Mouse (Mus musculus): ENCODE measurements around the gene Atg101. TPM values are rescaled to one million over a fixed set of nuclear protein-coding genes. Genes with fewer than 3 reads are reported as not detected.

The Atg101 gene
- total RNA-seq, 1 experiment from 2014 or later: 30.7 TPM

DNA sequence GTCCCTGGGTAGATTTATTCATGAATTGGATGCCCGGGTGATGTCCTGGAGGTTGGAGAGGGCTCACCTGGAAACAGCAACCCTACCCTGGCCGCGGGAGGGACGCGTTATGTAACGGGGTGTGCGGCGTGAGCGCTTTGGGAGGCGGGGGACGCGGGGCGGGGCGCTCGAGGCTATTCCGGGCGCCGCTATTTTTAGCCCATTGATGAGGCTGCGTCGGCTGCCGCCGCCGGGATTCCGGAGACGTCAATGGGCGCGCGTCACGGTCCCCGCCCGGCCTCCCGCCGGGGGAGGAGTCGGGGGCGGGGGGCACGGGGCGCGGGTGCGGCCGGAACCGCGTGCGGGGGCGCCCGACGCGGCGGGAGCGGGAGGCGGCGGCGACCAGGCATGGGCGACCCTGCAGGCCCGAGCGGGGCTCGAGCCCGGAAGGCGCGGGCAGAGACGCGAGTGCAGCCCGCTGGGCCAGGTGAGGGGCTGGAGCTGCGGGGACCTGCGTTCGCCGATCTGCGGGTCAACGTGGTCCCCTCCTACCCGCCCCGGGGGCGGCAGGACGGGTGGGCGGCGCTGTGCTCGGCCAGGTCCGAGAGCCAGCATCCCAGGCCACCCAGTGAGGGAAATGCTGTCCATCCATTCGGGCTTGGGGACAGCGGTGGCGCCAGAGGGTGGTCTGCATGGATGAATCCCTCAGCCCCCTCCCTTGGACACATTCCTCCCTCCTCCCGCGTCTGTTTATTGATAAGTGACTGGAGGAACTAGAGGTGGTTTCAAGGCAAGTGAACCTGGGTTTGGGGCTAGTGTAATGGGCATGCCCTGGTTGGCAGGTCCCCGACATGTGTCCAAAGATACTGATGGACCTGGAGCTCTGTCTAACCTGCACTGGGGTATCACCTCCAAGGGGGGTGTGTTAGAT, 29.9 kb upstream of the Atg101 start, which contains the start of gene Nr4a1:
Nr4a1 (plus strand) TSS at position 384 of the 910 bp plus-strand sequence.
- peak; percentile 52 for ATAC-seq (replicated peaks; ENCODE audit: low read depth, poor library complexity, severe bottlenecking)

DNA sequence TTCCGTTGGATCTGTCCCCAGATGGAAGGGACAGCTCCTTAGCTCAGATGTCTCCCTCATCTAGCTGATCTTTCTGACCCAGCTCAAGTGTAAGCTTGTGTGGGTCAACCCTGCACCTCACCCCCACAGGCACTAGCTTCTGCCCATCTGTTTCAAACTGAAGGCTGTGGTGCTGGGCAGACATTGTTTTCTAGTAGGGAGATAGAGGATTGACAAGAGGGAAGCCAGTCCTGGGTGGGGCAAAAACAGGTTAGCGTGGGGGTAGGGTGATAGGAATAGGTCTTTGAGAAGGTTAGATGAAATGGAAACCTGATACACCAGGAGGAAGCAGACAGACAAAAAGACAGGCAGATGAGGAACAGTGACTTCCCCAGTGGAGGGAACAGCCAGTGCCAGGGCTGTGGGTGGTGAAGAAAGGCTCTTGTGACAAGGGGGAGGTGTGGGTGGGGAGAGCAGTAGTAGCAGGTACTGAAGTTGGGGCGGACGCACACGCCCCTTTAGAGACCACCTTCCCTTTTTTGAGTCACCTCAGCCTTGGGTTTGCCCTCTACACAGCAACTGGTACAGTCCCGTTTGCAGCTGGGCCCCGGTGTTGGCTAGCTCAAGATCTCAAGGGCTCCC, 28.1 kb upstream of the Atg101 start:
- ATAC-seq (replicated peaks; ENCODE audit: low read depth, poor library complexity, severe bottlenecking): peak; percentile 26

DNA sequence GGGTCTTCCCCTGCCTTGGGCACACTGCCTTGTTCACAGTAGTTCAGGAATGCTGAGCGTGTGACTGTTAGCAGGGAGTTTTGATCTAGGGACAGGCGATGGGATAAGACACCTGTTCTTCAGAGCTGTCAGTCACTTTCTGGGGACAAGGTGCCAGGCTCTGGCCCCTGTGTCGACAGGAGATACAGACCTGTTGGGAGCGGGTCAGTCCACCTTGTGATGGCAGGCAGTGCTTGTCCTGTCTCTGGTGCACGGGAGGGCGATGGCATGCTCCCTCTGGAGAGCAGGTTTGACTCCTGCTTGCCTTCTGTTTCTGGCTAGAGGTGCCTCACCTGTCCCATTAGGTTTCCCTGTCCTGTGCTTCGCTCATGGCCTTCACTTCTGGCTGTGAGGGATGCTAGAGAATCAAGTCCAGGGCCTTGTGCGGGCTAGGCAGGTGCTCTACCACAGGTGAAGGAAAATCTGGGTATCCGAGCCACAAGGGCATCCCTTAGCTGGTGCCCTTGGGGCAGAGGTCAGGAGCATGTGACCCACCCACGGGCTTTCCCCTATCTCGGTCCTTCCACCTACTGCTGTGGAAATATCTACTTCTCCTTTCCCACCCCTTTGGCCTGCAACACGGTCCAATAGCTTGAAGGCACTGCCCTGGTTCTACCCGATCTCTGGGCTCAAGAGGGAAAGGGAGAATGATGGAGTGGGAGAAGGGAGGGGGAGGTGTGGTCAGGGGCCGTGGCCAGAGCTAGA, 27.4 kb upstream of the Atg101 start:
- no peak for ATAC-seq (replicated peaks; ENCODE audit: low read depth, poor library complexity, severe bottlenecking)

DNA sequence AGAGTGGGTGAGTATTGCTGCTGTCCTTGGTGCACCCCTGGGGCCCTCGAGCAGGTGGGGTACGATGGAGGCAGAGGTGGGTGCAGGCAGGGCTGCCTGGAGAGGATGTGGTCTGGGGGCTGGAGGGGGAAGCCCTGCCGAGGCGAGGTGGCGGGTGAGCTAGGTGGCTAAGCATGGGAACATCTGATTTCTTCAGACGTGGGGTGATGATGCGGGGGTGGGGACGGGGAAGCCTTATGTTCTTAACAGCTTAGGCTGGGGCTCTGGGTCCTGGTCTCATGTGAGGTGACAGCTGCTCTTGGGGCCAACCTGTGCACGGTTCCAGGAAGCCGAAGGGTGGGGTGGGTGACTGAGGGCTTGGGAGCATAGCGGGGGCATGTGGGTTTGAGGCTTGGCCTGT, 25.7 kb upstream of the Atg101 start:
- no peak for ATAC-seq (replicated peaks; ENCODE audit: low read depth, poor library complexity, severe bottlenecking)

DNA sequence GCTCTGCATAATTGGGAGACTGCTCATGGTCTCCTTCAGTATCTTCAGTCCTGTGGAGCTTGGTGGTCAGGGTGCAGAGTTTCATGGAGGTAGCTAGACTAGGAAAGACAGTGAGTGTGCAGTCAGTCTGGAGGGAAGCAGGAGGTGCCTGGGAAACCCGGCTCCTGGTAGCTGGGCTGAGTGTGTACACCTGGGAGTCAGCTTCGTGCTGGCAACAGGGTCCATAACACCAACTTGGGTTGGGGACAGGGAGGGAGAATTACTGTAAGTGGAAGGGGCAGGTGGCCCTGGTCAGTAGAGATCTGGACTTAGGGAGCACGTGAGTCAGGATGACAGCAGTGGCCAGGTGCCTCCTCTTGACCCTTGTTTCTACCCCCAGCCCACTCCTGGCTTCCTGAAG, 24.1 kb upstream of the Atg101 start:
- ATAC-seq (replicated peaks; ENCODE audit: low read depth, poor library complexity, severe bottlenecking): no peak

DNA sequence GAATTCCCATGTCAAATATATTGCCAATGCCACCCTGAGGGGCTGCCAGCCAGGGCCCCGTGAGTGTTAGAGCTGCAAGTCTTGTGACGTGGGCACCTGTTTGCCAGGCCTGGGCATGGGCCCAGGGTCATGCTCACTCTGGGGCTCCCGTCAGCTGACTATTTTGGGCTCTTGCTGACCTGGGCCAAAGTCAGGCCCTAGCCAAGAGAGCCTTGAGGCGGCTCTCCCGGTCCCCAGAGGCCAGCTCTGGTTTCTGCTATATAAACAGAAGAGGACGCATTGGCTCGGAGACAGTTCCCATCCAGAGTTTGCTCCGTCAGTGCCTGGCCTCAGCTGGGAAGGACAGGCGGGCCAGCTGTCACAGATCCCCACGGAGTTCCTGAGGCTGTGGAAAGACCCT, 23.7 kb upstream of the Atg101 start:
- no peak for ATAC-seq (replicated peaks; ENCODE audit: low read depth, poor library complexity, severe bottlenecking)

DNA sequence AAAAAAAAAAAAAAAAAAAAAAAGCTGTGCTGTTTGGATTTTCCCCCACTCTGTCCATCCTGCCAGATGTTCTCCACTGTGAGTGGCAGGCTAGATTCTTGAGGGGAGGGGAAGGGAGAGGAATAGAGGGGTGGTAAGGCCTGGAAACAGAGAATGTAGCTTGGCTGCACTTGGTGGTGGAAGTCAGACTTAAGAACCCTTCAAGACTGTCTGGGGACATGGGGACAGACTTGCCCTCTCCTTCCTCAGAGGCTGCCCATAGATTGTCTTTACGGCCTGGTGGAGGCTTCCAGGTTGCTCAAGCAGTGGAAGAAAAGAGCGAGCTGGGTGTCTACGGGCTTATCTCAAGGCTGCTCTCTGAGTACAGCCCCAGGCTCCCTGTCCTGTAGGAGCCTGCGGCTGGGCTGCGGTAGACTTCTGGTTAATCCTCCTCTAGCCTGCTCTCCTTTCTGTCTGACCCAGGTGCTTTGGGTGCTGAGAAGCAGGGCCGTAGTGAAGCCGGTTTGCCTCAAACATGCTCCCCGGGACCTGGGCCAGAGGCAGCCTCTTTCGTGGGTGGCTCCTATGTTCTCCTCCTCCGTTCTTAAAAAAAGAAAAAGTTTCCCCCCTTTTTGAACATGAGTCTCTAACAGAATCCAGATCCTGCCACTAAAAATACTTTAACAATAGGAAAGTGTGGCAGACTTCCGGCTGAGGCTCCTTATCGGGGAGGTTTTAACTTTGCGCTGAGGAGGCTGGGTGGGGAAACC, 23.0 kb upstream of the Atg101 start:
- ATAC-seq (replicated peaks; ENCODE audit: low read depth, poor library complexity, severe bottlenecking): peak; percentile 17; the same call in 1 of the 2 replicates

DNA sequence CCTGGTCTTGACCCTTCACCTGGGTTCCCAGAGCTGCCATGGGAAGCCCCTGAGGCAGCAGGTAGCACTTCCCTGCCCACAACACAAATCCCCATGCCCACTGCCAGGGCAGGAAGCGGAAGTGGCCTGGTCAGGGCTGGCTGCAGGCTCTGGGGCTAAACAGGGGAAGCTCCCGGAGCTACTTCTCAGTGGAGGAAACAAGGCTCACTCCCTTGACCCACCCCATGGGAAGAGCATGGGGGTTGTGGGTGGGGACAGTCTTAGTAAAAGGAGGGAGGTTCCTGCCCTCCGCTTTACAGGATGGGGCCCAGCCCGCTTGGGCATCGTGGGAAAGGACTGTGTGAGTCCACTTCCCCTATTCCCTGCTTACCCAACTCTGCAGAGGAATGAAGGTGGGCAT, 21.6 kb upstream of the Atg101 start:
- peak; percentile 55 for ATAC-seq (replicated peaks; ENCODE audit: low read depth, poor library complexity, severe bottlenecking)

DNA sequence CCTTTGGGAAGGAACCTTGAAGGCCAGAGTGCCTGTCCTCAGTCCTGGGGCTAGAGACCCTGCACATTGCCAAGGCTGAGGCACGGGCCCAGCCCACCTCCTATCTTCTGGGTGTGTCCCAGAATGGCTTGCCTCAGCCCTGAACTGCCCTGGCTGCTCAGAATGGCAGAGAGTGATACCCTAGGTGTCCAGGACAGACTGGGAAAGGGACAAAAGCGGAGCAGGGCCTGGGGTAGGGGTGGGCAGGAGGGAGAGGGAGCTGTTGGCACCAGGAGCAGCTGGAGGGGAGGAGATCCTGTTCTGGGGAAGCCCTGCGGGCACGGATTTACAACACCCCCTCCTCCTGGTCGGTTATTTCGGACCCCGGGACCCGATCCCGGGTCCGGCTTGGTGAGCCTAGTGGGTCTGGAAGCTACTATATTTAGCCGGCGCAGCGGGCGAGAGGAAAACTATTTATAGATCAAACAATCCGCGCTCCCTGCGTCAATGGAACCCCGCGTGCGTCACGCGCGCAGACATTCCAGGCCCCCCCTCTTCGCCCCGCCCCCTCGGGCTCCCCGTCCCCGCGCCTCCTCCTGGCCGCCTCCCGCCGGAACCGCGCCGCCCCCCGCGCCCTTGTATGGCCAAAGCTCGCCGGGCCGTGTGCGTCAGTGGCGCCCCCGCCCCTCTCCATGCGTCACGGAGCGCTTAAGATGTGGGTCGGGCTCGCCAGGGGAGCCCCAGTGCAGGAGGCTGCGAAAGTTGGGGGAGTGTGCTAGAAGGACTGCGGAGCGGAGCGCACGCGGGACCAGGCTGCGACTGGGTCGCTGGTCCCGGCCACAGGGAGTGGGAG, 17.7 kb upstream of the Atg101 start:
- ATAC-seq (replicated peaks; ENCODE audit: low read depth, poor library complexity, severe bottlenecking): peak; percentile 64

DNA sequence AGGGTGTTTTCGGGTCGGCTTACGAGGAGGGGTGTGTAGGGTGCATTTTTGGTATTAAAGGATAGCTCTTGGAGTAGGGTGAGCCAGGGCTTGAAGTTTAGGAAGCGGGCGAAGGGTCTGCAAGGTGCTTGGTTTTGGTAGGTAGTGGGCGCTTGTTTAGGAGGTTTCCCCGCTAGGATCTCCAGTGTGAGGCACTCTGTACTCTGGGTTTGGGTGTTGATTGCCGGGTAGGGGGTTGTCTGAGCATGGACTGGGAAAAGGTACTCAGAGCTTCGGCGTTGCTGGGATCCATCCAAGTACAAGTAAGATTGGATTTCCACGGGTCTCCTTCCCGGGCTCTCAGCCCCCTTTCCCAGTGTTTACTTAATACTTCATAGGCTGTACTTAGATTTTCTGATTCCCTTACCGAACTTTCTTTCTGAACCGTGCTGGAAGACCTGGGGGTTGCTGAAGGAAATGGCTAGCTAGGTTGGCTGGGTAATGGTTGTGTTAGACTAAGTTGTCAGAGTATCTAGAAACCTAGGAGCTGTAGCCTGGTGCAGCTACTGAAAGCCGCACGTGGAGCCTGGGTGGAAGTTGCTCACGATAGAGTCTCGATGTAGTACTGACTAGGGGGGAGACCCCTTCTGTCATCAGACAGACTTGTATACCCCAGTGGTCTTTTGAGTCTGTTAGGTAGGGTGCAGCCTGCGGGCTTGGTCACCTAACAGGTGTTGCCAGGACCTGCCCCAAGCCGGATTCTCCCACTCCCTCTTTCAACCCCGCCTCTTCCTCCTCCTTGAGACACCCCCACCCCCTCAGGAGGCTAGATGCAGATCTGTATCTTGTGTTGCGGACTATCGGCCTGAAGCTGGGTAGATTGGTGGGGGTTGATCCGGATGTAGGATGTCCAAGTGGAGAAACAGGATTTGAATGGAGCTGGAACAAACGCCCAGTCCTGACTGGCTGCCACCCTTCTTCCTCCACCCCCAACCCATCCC, 16.7 kb upstream of the Atg101 start:
- 0 out of 2 replicates have a peak, but pooled peaks have one; percentile 6 for ATAC-seq (replicated peaks; ENCODE audit: low read depth, poor library complexity, severe bottlenecking)

DNA sequence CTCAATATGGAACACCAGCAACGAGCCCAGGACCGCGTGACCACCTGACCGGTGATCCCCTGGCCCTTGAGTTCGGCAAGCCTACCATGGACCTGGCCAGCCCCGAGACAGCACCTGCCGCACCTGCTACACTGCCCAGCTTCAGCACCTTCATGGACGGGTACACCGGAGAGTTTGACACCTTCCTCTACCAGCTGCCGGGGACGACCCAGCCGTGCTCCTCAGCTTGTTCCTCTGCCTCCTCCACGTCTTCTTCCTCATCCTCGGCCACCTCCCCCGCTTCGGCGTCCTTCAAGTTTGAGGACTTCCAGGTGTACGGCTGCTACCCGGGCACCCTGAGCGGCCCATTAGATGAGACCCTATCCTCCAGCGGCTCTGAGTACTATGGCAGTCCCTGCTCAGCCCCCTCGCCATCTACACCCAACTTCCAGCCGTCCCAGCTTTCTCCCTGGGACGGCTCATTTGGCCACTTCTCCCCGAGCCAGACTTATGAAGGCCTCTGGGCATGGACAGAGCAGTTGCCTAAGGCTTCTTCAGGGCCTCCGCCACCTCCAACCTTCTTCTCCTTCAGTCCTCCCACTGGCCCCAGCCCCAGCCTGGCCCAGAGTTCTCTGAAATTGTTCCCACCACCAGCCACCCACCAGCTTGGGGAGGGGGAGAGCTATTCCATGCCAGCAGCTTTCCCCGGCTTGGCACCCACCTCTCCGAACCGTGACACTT, 13.8 kb upstream of the Atg101 start:
- no peak for ATAC-seq (replicated peaks; ENCODE audit: low read depth, poor library complexity, severe bottlenecking)

DNA sequence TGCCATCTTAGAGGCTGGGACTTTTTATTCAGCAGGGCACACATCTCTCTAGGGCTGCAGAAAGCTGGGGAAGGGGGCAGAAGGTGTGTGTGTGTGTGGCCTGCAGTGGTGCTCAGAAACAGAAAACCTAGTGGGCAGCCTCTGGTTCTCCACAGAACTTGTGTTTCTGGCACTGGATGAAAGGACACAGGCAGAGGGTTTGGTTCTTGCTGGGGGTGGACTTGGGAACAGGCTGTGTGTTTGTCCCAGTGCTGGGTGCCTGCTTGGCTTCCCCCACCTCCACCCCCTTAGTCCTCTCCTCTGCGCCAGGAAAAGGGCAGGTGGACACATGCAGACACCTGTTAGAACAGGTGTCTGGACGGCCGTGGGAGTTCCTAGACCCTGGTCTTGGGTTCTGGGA, 13.0 kb upstream of the Atg101 start:
- no peak for ATAC-seq (replicated peaks; ENCODE audit: low read depth, poor library complexity, severe bottlenecking)

DNA sequence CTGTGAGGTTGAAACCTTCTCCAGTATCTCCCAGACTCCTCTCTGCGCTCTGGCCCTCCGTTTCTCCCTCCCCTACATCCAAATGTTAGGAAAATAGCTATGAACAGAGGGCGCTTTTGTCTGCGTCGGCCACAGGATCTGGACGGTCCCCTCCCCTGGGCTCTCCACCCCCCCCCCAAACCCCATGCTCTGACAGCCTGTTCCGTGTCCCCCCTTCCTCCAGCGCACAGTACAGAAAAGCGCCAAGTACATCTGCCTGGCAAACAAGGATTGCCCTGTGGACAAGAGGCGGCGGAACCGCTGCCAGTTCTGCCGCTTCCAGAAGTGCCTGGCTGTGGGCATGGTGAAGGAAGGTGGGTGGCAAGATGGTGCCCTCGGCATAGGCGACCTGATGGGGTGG, 12.6 kb upstream of the Atg101 start:
- ATAC-seq (replicated peaks; ENCODE audit: low read depth, poor library complexity, severe bottlenecking): no peak

DNA sequence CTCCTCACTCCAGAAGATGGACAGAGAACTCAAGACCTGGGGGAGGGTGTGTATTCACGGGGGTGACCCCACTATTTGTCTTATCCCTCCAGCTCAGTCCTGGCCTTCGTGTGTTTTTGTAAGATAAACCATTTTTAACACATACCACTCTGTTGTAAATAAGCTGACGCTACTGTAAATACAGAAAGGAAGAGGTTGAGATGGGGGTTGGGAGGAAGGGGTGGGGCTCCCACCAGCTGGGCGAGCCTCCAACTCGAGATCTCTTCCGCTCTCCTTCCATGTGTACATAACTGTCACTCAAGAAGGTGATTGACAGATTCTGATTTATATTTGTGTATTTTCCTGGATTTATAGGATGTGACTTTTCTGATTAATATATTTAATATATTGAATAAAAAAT, 9.7 kb upstream of the Atg101 start:
- ATAC-seq (replicated peaks; ENCODE audit: low read depth, poor library complexity, severe bottlenecking): no peak

DNA sequence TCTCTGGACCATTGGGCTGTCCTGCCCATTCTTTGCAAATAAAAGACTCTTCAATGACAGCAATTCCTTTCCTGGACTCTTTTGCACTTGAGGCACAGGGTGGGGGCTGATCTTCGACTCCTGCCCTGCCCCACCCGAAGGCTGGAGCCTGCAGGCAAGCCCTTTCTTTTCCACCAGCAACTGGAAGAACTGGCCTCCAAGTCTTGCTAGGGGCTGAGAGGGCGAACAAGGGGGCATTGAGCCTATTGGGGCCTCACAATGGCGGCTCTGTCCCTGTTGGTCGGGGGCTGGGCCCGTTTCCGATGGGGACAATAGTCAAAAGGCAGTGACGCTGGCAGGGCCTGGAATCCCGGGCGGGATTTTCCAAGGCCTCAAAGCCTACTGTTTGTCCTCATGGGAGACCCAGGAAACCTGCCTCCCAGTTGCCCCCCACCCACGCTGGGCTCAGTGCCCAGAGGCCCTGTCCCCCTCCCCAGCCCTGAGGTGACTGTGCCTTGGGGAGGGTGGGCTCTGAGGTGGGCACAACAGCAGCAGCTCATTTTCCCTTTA, 6.6 kb upstream of the Atg101 start:
- no peak for ATAC-seq (replicated peaks; ENCODE audit: low read depth, poor library complexity, severe bottlenecking)

DNA sequence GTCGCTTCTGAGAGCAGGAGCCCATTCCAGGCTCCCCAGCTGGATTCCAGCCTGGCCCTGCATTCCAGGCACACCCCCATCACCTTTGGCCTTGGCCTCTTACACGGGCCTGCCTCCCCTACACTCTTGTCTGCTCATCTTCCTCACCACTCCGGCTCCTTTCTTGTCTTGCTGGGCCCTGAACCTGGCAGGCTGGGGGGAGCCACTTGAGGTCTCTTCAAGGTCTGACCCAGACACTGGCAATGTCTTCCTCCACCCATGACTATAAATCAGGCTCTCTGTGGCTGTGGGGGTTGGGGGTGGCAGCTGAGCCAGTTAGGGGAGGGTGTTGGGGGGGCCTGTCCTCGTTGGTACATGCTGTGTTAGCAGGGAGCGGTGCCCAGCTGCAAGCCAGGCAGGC, 5.5 kb upstream of the Atg101 start:
- no peak for ATAC-seq (replicated peaks; ENCODE audit: low read depth, poor library complexity, severe bottlenecking)

DNA sequence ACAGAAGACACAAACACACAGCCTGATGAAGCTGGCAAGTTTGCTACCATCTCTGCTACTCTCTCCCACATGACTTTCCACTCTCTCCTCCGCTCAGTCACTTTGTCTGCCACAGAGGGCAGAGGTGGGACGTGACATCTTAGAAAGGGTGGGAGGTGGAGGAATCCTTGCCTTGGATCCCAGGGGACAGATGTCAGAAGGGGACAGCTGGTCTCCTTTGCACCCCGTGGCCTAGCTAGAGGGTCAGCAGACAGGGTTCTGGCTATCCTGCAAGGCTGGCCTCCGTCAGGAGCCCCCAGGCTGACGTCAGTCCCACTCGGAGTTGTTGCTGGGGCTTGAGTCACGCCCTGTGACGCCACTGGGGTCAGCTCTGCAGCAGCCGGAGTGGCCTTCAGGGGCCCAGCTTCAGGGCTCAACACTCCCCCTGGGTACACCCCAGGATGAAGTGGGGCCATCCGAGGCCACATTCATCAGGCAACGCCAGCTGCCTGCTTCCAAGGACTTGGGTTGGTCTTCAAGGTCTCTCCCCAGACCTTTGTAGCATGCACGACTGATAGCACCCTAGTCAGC, 4.6 kb upstream of the Atg101 start:
- no peak for ATAC-seq (replicated peaks; ENCODE audit: low read depth, poor library complexity, severe bottlenecking)
